ENCODE assay signal across 8 mouse cellular contexts in genomic region chr16:16584409-16585032, GRCm38 (mm10). TPM values are rescaled to one million over a fixed set of nuclear protein-coding genes. Genes with fewer than 3 reads are reported as not detected.
A peak's percentile ranks its signal among the peaks of the same experiment; 100 is the strongest.
DNase-seq lines count a peak whose midpoint lies in the region; ATAC-seq and TF ChIP-seq lines count a peak whose summit lies in the region.

No protein-coding gene starts in this region.

- no peak overlapping the region for H3K27ac ChIP-seq in embryonic fibroblast, embryonic 13.5 days (ENCODE audit: insufficient read depth, low read length)
- H3K27ac ChIP-seq in heart, embryonic 15.5 days = no peak overlapping the region
- H3K27ac ChIP-seq in liver, embryonic 16.5 days (ENCODE audit: low read length) = no peak overlapping the region
- no peak overlapping the region for H3K27ac ChIP-seq in neural tube, embryonic 14.5 days (ENCODE audit: low read depth, low read length)
- H3K27ac ChIP-seq in testis, adult 2 months (ENCODE audit: control insufficient read depth, insufficient read depth, low read depth, low read length) = no peak overlapping the region

- H3K9ac ChIP-seq in heart, embryonic 15.5 days = no peak overlapping the region
- no peak overlapping the region for H3K9ac ChIP-seq in liver, embryonic 16.5 days (ENCODE audit: low read depth, low read length)
- H3K9ac ChIP-seq in neural tube, embryonic 14.5 days (replicated peaks; ENCODE audit: low read depth, low read length) = no peak overlapping the region

- peak; percentile 61; the same call in 1 of the 2 replicates for TF ChIP-seq CTCF in embryonic fibroblast, embryonic 13.5 days (IDR thresholded peaks at IDR 0.05; ENCODE audit: borderline replicate concordance, insufficient read depth, low read length)
- peak; percentile 42; the same call in 1 of the 2 replicates for TF ChIP-seq CTCF in testis, adult 2 months (IDR thresholded peaks at IDR 0.05; ENCODE audit: control insufficient read depth, insufficient read depth, insufficient replicate concordance, low read depth, low read length)

- peak; percentile 62 for DNase-seq in CD4-positive helper T cell, adult 2 months (ENCODE audit: low read depth, low spot score)
- DNase-seq in adrenal gland, postnatal 25 days = peak; percentile 65
- peak; percentile 78 for DNase-seq in kidney, postnatal 14 days

- H3K27me3 ChIP-seq in heart, embryonic 15.5 days = no peaks in the 10 kb centered on the region
- no peaks in the 10 kb centered on the region for H3K27me3 ChIP-seq in liver, embryonic 16.5 days (ENCODE audit: control insufficient read depth, insufficient read depth, low read depth, low read length)
- H3K27me3 ChIP-seq in neural tube, embryonic 14.5 days (ENCODE audit: control insufficient read depth, insufficient read depth, low read length) = no peaks in the 10 kb centered on the region
- no peaks in the 10 kb centered on the region for H3K27me3 ChIP-seq in testis, adult 2 months (ENCODE audit: control insufficient read depth, insufficient read depth, low read length)

- 0 out of 2 replicates have a peak, but pooled peaks have one; percentile 39 for ATAC-seq in heart, embryonic 15.5 days (replicated peaks; ENCODE audit: insufficient number of reproducible peaks, insufficient read depth, low FRiP score, low read depth)
- 0 out of 2 replicates have a peak, but pooled peaks have one; percentile 32 for ATAC-seq in liver, embryonic 16.5 days (ENCODE audit: low read depth)
- ATAC-seq in neural tube, embryonic 14.5 days (ENCODE audit: low read depth) = peak; percentile 97

- no peaks in the 10 kb centered on the region for H3K9me3 ChIP-seq in heart, embryonic 15.5 days (replicated peaks)
- no peaks in the 10 kb centered on the region for H3K9me3 ChIP-seq in liver, embryonic 16.5 days (replicated peaks; ENCODE audit: control insufficient read depth, low read length)
- no peaks in the 10 kb centered on the region for H3K9me3 ChIP-seq in neural tube, embryonic 14.5 days (ENCODE audit: control insufficient read depth, low read length)

- no peaks in the 10 kb centered on the region for H3K36me3 ChIP-seq in heart, embryonic 15.5 days
- no peaks in the 10 kb centered on the region for H3K36me3 ChIP-seq in liver, embryonic 16.5 days (ENCODE audit: control insufficient read depth, insufficient read depth)
- no peaks in the 10 kb centered on the region for H3K36me3 ChIP-seq in neural tube, embryonic 14.5 days (ENCODE audit: control insufficient read depth, insufficient read depth, low read length)
- H3K36me3 ChIP-seq in testis, adult 2 months (ENCODE audit: control insufficient read depth, insufficient read depth, low read length) = no peaks in the 10 kb centered on the region

- WGBS in heart, embryonic 15.5 days = 51% methylated on average over 4 of the region's 4 CpGs
- 55% methylated on average over 4 of the region's 4 CpGs for WGBS in liver, embryonic 16.5 days (ENCODE audit: insufficient replicate concordance)
- WGBS in neural tube, embryonic 14.5 days = 78% methylated on average over 4 of the region's 4 CpGs

- H3K4me3 ChIP-seq in embryonic fibroblast, embryonic 13.5 days (ENCODE audit: insufficient read depth, low read length) = no peak overlapping the region
- H3K4me3 ChIP-seq in heart, embryonic 15.5 days = no peak overlapping the region
- H3K4me3 ChIP-seq in liver, embryonic 16.5 days (ENCODE audit: low read depth, low read length) = no peak overlapping the region
- H3K4me3 ChIP-seq in neural tube, embryonic 14.5 days (ENCODE audit: low read depth, low read length) = no peak overlapping the region
- no peak overlapping the region for H3K4me3 ChIP-seq in testis, adult 2 months (ENCODE audit: control insufficient read depth, low read depth, low read length)

- H3K4me2 ChIP-seq in heart, embryonic 15.5 days = no peak overlapping the region
- H3K4me2 ChIP-seq in liver, embryonic 16.5 days (ENCODE audit: low read depth, low read length) = no peak overlapping the region
- no peak overlapping the region for H3K4me2 ChIP-seq in neural tube, embryonic 14.5 days (ENCODE audit: low read depth, low read length)

- TF ChIP-seq POLR2A in embryonic fibroblast, embryonic 13.5 days (IDR thresholded peaks at IDR 0.05; ENCODE audit: low read depth, low read length) = no peak
- no peak for TF ChIP-seq POLR2A in testis, adult 2 months (IDR thresholded peaks at IDR 0.05; ENCODE audit: control insufficient read depth, low read depth, low read length)

- no peaks in the 10 kb centered on the region for H3K4me1 ChIP-seq in embryonic fibroblast, embryonic 13.5 days (ENCODE audit: control insufficient read depth, insufficient read depth, low read length)
- no peaks in the 10 kb centered on the region for H3K4me1 ChIP-seq in heart, embryonic 15.5 days (replicated peaks)
- H3K4me1 ChIP-seq in liver, embryonic 16.5 days (ENCODE audit: control insufficient read depth, low read depth, low read length) = no peaks in the 10 kb centered on the region
- H3K4me1 ChIP-seq in neural tube, embryonic 14.5 days (ENCODE audit: control insufficient read depth, insufficient read depth, low read length) = no peaks in the 10 kb centered on the region
- H3K4me1 ChIP-seq in testis, adult 2 months (ENCODE audit: control insufficient read depth, insufficient read depth, low read length) = no peaks in the 10 kb centered on the region

RNA-seq across cellular contexts. Expression of gene Fgd4, which starts 15.8 kb away (rescaled TPM):
- total RNA-seq in adrenal gland, postnatal 25 days (2021) = 18.5 and 19.4 TPM in 2 replicates
- 5.4 and 6.7 TPM in 2 replicates for polyA plus RNA-seq in embryonic fibroblast, embryonic 13.5 days (2011; ENCODE audit: insufficient read length, low read depth, missing spikeins)
- 9.0 and 10.3 TPM in 2 replicates for polyA plus RNA-seq in heart, embryonic 15.5 days (2015; fragmentation: Nextera tagmentation; extraction: Ambion mirVana)
- polyA plus RNA-seq in liver, embryonic 16.5 days (2015; fragmentation: Nextera tagmentation; extraction: Ambion mirVana) = 2.7 TPM in 2 replicates
- 25.3 and 30.1 TPM in 2 replicates for polyA plus RNA-seq in neural tube, embryonic 14.5 days (2014; fragmentation: Nextera tagmentation; extraction: Ambion mirVana)
- polyA plus RNA-seq in testis, adult 2 months (2012; rRNA removed) = 0.70 and 1.0 TPM in 2 replicates

Comparison
In these comparisons a context has a peak if more than half of its experiments do, and no peak if none do; other contexts are left out.
1. ATAC-seq: peak in every context shown above with its lines; median percentile 97 in neural tube, embryonic 14.5 days; 39 in heart, embryonic 15.5 days; 32 in liver, embryonic 16.5 days.